In the genomic region with DNA sequence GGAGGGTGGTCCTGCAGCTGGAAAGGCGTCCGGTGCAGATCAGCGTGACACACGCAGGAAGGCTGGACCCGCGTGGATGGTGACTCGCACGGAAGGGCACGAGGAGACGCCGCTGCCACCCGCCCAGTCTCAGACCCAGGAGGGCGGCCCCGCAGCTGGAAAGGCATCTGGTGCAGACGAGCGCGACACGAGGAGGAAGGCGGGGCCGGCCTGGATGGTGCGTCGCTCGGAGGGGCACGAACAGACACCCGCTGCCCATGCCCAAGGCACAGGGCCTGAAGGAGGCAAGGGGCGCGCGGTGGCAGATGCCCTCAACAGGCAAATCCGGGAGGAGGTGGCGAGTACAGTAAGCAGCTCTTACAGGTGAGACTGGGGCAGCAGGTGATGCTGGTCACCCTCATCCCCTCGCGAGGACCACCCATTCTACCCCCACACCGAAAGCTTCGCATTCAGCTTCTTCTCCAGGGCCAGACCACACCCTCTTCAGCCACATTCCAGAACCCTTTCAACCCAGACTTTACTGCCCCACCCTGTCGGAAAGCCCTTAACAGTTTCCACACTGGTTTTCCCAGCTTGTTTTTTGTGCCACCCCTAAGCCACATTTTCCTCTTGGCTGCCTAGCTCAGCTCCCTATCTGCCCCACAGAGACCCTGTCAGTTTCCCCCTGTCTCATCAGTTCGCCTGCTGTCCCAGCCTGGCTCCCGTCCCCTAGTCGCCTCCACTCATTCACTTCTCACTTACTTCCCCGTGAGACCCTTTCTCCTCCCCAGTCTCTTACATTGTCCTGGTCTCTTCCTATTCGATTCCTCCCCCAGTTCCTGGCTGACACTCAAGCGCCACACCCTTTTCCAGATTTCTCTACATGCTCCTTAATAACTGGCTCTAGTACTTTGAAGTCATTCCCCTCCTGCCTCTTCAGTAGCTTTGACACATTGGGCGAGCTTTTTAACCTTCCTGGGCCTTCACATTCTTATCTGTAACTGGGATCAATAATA, we compare ENCODE assay signal across 8 mouse cellular contexts. TPM values are rescaled to one million over a fixed set of nuclear protein-coding genes. Genes with fewer than 3 reads are reported as not detected.
DNase-seq lines count a peak whose midpoint lies in the region; ATAC-seq and TF ChIP-seq lines count a peak whose summit lies in the region.

No protein-coding gene starts in this region.

- no peaks in the 10 kb centered on the region for H3K27me3 ChIP-seq in cerebellum, adult 2 months (ENCODE audit: control insufficient read depth, insufficient read depth, low read length)

- peak overlapping the region; percentile 75 for H3K4me3 ChIP-seq in cerebellum, adult 2 months (replicated peaks; ENCODE audit: insufficient read depth, low read depth, low read length)

- peaks cover 13% of the 10 kb centered on the region for H3K4me1 ChIP-seq in cerebellum, adult 2 months (ENCODE audit: control insufficient read depth, insufficient read depth, low read length)

- WGBS in cerebellum, adult 2 months = 7% methylated on average over 42 of the region's 42 CpGs

- H3K27ac ChIP-seq in cerebellum, adult 2 months (ENCODE audit: insufficient read depth, low read length) = no peak overlapping the region

- DNase-seq in cerebellum, adult 2 months = peak; percentile 18 to 35
- no peak for DNase-seq in cerebellum, adult 11 months
- DNase-seq in 3134 (ENCODE audit: extremely low read depth, insufficient read length, low spot score) = peak; percentile 85
- DNase-seq in cerebellum, postnatal 36 days = peak; percentile 16 to 19
- peak; percentile 18 to 31 for DNase-seq in heart, postnatal 14 days
- DNase-seq in lung, postnatal 14 days = peak; percentile 35
- no peak for DNase-seq in spleen, postnatal 4 days (ENCODE audit: low spot score in 2 of 2)

- ATAC-seq in erythroid progenitor cell, adult 5-6 weeks (replicated peaks; ENCODE audit: low FRiP score, poor library complexity, severe bottlenecking) = no peak

- no peak for TF ChIP-seq CTCF in cerebellum, adult 2 months (IDR thresholded peaks at IDR 0.05; ENCODE audit: borderline replicate concordance, insufficient read depth, low read depth, low read length)

- TF ChIP-seq POLR2A in cerebellum, adult 2 months (IDR thresholded peaks at IDR 0.05; ENCODE audit: borderline replicate concordance, insufficient read depth, low read length) = no peak

- intact Hi-C loops in heart, postnatal 14 days (cut with DNase I) = no loop called here

RNA-seq across cellular contexts. Expression of gene Map6, which starts 2.0 kb away (rescaled TPM):
- 76.4 and 78.9 TPM in 2 replicates for polyA plus RNA-seq in cerebellum, adult 2 months (2012; rRNA removed)
- total RNA-seq in heart, postnatal 14 days (2021) = 1 to 10 TPM; 3.0 to 4.3 TPM
- total RNA-seq in erythroid progenitor cell, adult 5-6 weeks (2015; ENCODE audit: low replicate concordance) = not detected in 2 replicates
- total RNA-seq in erythroid progenitor cell, adult 5-6 weeks (2017; ENCODE audit: low replicate concordance) = not detected in 2 replicates

RNA-seq across cellular contexts. Expression of gene Mogat2, which starts 30.8 kb away (rescaled TPM):
- 0.05 TPM in 1 of 2 replicates, not detected in the other for polyA plus RNA-seq in cerebellum, adult 2 months (2012; rRNA removed)
- total RNA-seq in heart, postnatal 14 days (2021) = not detected
- total RNA-seq in erythroid progenitor cell, adult 5-6 weeks (2015; ENCODE audit: low replicate concordance) = 8.6 and 18.4 TPM in 2 replicates
- total RNA-seq in erythroid progenitor cell, adult 5-6 weeks (2017; ENCODE audit: low replicate concordance) = 2.3 TPM in 1 of 2 replicates, not detected in the other

Comparison
In these comparisons a context has a peak if more than half of its experiments do, and no peak if none do; other contexts are left out.
1. DNase-seq: peak in cerebellum, adult 2 months (2 of 2), 3134 (single experiment), cerebellum, postnatal 36 days (2 of 2), heart, postnatal 14 days (2 of 2) and lung, postnatal 14 days (single experiment); none in cerebellum, adult 11 months (single experiment) and spleen, postnatal 4 days (0 of 2).